Mouse (Mus musculus) kidney, embryonic 16.5 days (tissue): ENCODE results near the gene Marveld1. TPM values are rescaled to one million over a fixed set of nuclear protein-coding genes. Genes with fewer than 3 reads are reported as not detected.

Experiments used
- ATAC-seq: fragments of 200-750 bp; cut with Nextera tagmentation; 2 replicates; pipeline ENCODE4 v1.8.0; 2017; ENCODE audit warnings: moderate TSS enrichment; ENCODE audit not compliant: low FRiP score, low TSS enrichment
- H3K27ac ChIP-seq: fragments of 300-500 bp; sonication (generic); 2 replicates; pipeline ENCODE4 v1.5.1; 2014; ENCODE audit warnings: low read length
- H3K27me3 ChIP-seq: fragments of 300-500 bp; sonication (generic); 2 replicates; pipeline ENCODE4 v1.6.1; 2014; ENCODE audit warnings: low read length, control low read depth, mixed read lengths; ENCODE audit not compliant: insufficient read depth
- H3K36me3 ChIP-seq: fragments of 300-500 bp; sonication (generic); 2 replicates; pipeline ENCODE4 v1.6.1; 2014; ENCODE audit warnings: low read length, control low read depth, mixed read lengths; ENCODE audit not compliant: insufficient read depth
- H3K4me1 ChIP-seq: fragments of 300-500 bp; sonication (generic); 2 replicates; pipeline ENCODE4 v1.6.1; 2014; ENCODE audit warnings: low read length, control low read depth, mixed read lengths; ENCODE audit not compliant: insufficient read depth
- H3K4me2 ChIP-seq: fragments of 300-500 bp; sonication (generic); replicated peaks from 2 replicates; pipeline ENCODE4 v1.6.1; 2014; ENCODE audit warnings: low read depth, low read length
- H3K4me3 ChIP-seq: fragments of 300-500 bp; sonication (generic); 2 replicates; pipeline ENCODE4 v1.5.1; 2014; ENCODE audit warnings: mild to moderate bottlenecking, low read length
- H3K9ac ChIP-seq: fragments of 300-500 bp; sonication (generic); replicated peaks from 2 replicates; pipeline ENCODE4 v1.6.1; 2014; ENCODE audit warnings: low read length
- H3K9me3 ChIP-seq: fragments of 300-500 bp; sonication (generic); 2 replicates; pipeline ENCODE4 v1.6.1; 2016; ENCODE audit warnings: low read length, control low read depth
- WGBS: fragments of 180-500 bp; shearing (Covaris S2); extraction: QIAGEN DNeasy Blood & Tissue Kit; methylation state at CpG from one replicate; pipeline ENCODE4 v1.1.7; 2014; 5-methylcytosine and 5-hydroxymethylcytosine counted together
- polyA plus RNA-seq: library from polyadenylated mRNA; unstranded; fragments of >200 nt; fragmentation: Nextera tagmentation; extraction: Ambion mirVana; gene quantifications from 2 replicates; pipeline ENCODE4 v1.2.1, GENCODE M21; 2015

The Marveld1 gene
- 8.6 and 8.7 TPM in 2 replicates for polyA plus RNA-seq

- peaks cover 5% of the 10 kb centered on the region; the same call in 1 of the 2 replicates for H3K36me3 ChIP-seq
- H3K9me3 ChIP-seq, result no peaks in the 10 kb centered on the region
- H3K9ac ChIP-seq, result peak within 1 kb of the TSS; percentile 88
- peaks cover 23% of the 10 kb centered on the region for H3K4me1 ChIP-seq
- peak within 1 kb of the TSS; percentile 71 for H3K4me3 ChIP-seq
- H3K4me2 ChIP-seq, result peak within 1 kb of the TSS; percentile 80
- H3K27ac ChIP-seq, result peak within 1 kb of the TSS; percentile 87
- peak; percentile 81 for ATAC-seq
- H3K27me3 ChIP-seq, result no peaks in the 10 kb centered on the region
- 0% methylated on average over 23 of the region's 57 CpGs for WGBS
Observed at GRCm38 (mm10) chr19:42147170-42147768, at the start of gene Marveld1. Marveld1 (plus strand) TSS chr19:42147400.

GRCm38 (mm10) chr19:42099406-42099805 is 47.8 kb upstream of the Marveld1 start:
- no peak overlapping the region for H3K4me3 ChIP-seq
- H3K36me3 ChIP-seq, result peaks cover 25% of the 10 kb centered on the region; the same call in 1 of the 2 replicates
- no peak overlapping the region for H3K27ac ChIP-seq
- H3K9ac ChIP-seq, result no peak overlapping the region
- 85% methylated on average over 3 of the region's 3 CpGs for WGBS
- no peaks in the 10 kb centered on the region for H3K4me1 ChIP-seq
- no peaks in the 10 kb centered on the region for H3K27me3 ChIP-seq
- H3K4me2 ChIP-seq, result no peak overlapping the region
- no peaks in the 10 kb centered on the region for H3K9me3 ChIP-seq
- no peak for ATAC-seq

DNA sequence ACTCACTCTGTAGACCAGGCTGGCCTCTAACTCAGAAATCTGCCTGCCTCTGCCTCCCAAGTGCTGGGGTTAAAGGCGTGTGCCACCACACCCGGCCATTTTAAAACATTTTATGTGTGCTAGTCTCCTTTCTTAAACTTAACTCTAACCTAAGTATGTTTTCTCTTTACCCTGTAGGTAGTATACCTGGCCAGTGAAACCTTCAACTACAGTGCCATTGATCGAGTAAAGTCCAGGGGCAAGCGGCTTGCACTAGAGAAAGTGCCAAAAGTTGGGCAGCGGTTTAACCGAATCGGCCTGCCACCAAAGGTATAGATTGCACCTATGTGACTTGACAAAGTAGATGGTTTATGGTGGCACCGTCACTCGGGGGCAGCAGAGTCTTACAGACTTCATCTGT is 42.5 kb upstream of the Marveld1 start:
- WGBS, result 95% methylated on average over 9 of the region's 9 CpGs
- Histone ChIP-seq H3K27ac (no peak overlapping the region), H3K4me2 (no peak overlapping the region), H3K9ac (no peak overlapping the region), H3K4me1 (no peaks in the 10 kb centered on the region), H3K36me3 (peaks cover 32% of the 10 kb centered on the region), H3K4me3 (no peak overlapping the region), H3K27me3 (no peaks in the 10 kb centered on the region), H3K9me3 (no peaks in the 10 kb centered on the region)
- no peak for ATAC-seq

- WGBS, result 83% methylated on average over 4 of the region's 4 CpGs
- Histone ChIP-seq H3K9ac (no peak overlapping the region), H3K4me3 (no peak overlapping the region), H3K36me3 (peaks cover 50% of the 10 kb centered on the region), H3K27me3 (no peaks in the 10 kb centered on the region), H3K4me1 (no peaks in the 10 kb centered on the region), H3K9me3 (no peaks in the 10 kb centered on the region), H3K27ac (no peak overlapping the region), H3K4me2 (no peak overlapping the region)
- no peak for ATAC-seq
Observed at GRCm38 (mm10) chr19:42115783-42116335, 31.3 kb upstream of the Marveld1 start.

GRCm38 (mm10) chr19:42118142-42118541 is 29.1 kb upstream of the Marveld1 start:
- no peak for ATAC-seq
- Histone ChIP-seq H3K36me3 (peaks cover 58% of the 10 kb centered on the region), H3K9me3 (no peaks in the 10 kb centered on the region), H3K4me3 (no peak overlapping the region), H3K4me2 (no peak overlapping the region), H3K27me3 (no peaks in the 10 kb centered on the region), H3K4me1 (no peaks in the 10 kb centered on the region), H3K9ac (no peak overlapping the region), H3K27ac (no peak overlapping the region)
- 91% methylated on average over 9 of the region's 9 CpGs for WGBS

GRCm38 (mm10) chr19:42118596-42118995 is 28.6 kb upstream of the Marveld1 start:
- WGBS, result 57% methylated on average over 5 of the region's 5 CpGs
- no peak for ATAC-seq
- H3K9ac ChIP-seq, result no peak overlapping the region

DNA sequence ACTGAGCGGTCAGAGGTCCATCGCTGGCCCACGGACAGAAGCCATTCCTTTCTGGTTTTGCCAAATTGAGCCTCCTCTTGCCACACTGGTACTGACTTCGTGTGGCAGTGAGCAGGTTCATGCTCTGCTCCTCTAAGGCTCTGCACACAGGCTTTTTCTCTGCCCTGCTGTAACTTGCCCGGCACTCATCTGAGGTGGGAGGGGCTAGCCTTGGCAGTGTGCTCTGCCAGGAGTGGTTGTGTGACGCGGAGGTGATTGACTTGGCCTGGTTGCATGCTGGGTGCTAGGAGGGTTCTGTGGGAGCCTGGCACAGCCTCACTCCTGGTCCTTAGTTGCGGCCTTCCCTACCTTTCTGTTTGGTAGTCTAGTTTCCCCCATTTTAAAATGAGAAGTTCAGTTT is 26.7 kb upstream of the Marveld1 start:
- 91% methylated on average over 8 of the region's 8 CpGs for WGBS
- no peak for ATAC-seq
- H3K36me3 ChIP-seq, result peaks cover 60% of the 10 kb centered on the region

More at GRCm38 (mm10) chr19:42118596-42118995, 28.6 kb upstream of the Marveld1 start:
- H3K4me1 ChIP-seq, result no peaks in the 10 kb centered on the region
- no peaks in the 10 kb centered on the region for H3K27me3 ChIP-seq
- H3K4me2 ChIP-seq, result no peak overlapping the region
- H3K27ac ChIP-seq, result no peak overlapping the region
- no peaks in the 10 kb centered on the region for H3K9me3 ChIP-seq
- no peak overlapping the region for H3K4me3 ChIP-seq
- H3K36me3 ChIP-seq, result peaks cover 61% of the 10 kb centered on the region

DNA sequence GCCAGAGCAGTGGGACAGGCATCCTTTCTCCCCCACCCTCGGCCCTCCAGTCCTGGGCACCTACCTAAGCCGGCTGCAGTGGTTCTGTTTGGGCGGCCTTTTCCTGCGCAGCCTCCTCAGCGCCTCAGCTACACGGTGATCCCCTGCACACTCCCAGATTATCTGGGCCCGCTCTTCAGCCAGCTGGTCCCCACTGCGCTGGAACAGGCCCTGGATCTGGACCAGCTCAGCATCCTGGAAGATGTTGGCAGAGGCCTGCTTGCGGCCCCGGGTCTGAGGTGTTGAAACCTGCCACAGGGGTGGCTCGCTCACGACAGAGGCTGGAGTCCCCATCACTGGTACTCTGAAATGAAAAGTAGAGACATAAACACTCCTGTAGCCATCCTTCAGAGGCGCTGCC is 22.5 kb upstream of the Marveld1 start:
- Histone ChIP-seq H3K27me3 (no peaks in the 10 kb centered on the region), H3K9ac (no peak overlapping the region), H3K36me3 (peaks cover 33% of the 10 kb centered on the region), H3K27ac (no peak overlapping the region), H3K9me3 (no peaks in the 10 kb centered on the region), H3K4me3 (no peak overlapping the region), H3K4me2 (no peak overlapping the region), H3K4me1 (peaks cover 13% of the 10 kb centered on the region)
- 90% methylated on average over 13 of the region's 13 CpGs for WGBS
- ATAC-seq, result no peak

More for the DNA sequence above, 26.7 kb upstream of the Marveld1 start:
- H3K4me3 ChIP-seq, result no peak overlapping the region
- no peak overlapping the region for H3K4me2 ChIP-seq
- no peak overlapping the region for H3K27ac ChIP-seq
- H3K9ac ChIP-seq, result no peak overlapping the region
- no peaks in the 10 kb centered on the region for H3K9me3 ChIP-seq
- H3K4me1 ChIP-seq, result no peaks in the 10 kb centered on the region
- no peaks in the 10 kb centered on the region for H3K27me3 ChIP-seq

- H3K36me3 ChIP-seq, result peaks cover 25% of the 10 kb centered on the region
- no peak overlapping the region for H3K4me2 ChIP-seq
- no peak for ATAC-seq
- 88% methylated on average over 11 of the region's 11 CpGs for WGBS
- no peak overlapping the region for H3K4me3 ChIP-seq
- no peak overlapping the region for H3K9ac ChIP-seq
- peaks cover 15% of the 10 kb centered on the region for H3K4me1 ChIP-seq
- no peaks in the 10 kb centered on the region for H3K9me3 ChIP-seq
- no peaks in the 10 kb centered on the region for H3K27me3 ChIP-seq
- H3K27ac ChIP-seq, result no peak overlapping the region
Observed at GRCm38 (mm10) chr19:42125501-42126218, 21.5 kb upstream of the Marveld1 start.

DNA sequence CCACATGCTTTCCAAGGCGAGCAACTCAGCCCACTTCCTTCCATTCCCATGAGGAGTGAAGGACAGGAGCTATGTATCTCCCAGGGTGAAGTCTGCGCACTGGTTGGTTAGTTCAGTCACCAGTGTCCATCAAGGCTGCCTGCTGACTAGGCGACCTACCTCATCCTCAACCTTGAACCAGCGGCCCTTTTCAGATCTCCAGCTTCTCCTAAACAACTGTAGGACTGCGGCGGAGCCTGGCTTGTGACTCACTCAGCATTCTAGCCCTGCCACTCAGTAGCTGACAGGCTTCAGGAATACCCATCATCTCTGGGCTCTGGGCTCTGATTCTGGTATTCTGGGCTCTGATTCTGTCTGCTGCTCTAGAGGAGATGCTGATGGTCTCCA is 21.0 kb upstream of the Marveld1 start:
- Histone ChIP-seq H3K9ac (no peak overlapping the region), H3K4me3 (no peak overlapping the region), H3K27me3 (no peaks in the 10 kb centered on the region), H3K36me3 (peaks cover 19% of the 10 kb centered on the region), H3K4me1 (peaks cover 17% of the 10 kb centered on the region), H3K27ac (no peak overlapping the region), H3K4me2 (no peak overlapping the region), H3K9me3 (no peaks in the 10 kb centered on the region)
- WGBS, result 91% methylated on average over 6 of the region's 6 CpGs
- no peak for ATAC-seq
